Mouse (Mus musculus): Measurements from ENCODE around the gene Lrrfip2.

The Lrrfip2 gene

DNA sequence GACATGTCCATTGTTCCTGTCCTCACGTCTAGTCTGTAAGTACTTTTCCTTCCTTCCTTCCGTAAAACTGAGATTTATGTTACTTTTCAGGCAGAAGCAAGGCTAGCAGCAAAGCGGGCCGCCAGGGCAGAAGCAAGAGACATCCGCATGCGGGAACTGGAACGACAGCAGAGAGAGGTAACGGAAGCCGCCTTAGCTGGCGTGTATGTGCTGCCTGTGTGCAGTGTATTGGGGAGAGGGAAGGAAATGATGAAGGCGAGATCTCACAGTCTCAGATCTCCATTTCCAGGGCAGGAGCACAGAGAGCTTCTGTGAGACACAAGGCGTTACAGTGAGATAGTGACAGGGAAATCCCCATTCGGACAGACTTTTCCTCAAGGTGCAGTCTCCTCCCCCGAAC is 43.8 kb downstream of the Lrrfip2 start:
- DNase-seq (ENCODE audit: low read depth, low spot score): no peak

- DNase-seq (ENCODE audit: low read depth, low spot score): no peak
Observed at GRCm38 (mm10) chr9:111166612-111167011, 49.2 kb downstream of the Lrrfip2 start.

DNA sequence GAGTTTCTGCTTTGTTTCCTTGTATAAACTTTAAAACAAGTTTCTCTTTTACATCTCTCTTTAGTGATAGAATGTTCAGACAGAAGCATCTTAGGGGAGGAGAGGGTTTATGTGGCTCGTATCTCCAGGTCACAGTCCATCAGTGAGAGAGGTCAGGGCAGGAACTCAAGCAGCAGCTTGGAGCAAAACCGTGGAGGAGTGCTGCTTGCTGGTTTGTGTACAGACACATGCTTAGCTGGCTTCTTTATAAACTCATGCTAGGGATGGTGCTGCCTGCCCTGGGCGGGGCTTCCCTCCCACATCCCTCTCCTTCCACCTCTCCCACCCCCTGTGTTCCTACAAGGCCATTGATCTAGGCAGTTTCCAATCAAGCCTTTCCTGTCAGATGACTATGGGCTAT is 53.0 kb downstream of the Lrrfip2 start:
- no peak for DNase-seq (ENCODE audit: low read depth, low spot score)

- no peak for DNase-seq (ENCODE audit: low read depth, low spot score)
Observed at GRCm38 (mm10) chr9:111174071-111174470, 56.7 kb downstream of the Lrrfip2 start.

- no peak for DNase-seq (ENCODE audit: low read depth, low spot score)
Observed at GRCm38 (mm10) chr9:111178971-111179370, 61.6 kb downstream of the Lrrfip2 start.

DNA sequence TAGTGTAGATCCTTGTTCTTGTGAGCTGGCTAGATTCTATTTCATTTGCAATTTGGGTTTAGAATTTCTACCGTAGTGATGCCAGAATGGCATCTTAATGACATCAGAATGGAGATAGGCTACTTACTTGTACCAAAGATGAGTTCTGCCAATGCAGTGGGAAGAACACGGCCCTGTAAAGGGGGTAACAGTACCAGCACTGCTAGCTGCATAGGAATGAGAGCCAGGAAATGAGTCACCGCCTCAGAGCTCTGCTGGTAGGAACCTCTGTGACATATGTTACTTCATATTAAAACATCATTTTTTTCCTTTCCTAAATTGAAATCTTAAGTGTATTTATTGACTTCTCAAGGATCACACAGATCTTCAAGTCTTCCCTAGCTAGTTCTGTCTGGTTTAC is 64.8 kb downstream of the Lrrfip2 start:
- no peak for DNase-seq (ENCODE audit: low read depth, low spot score)

- DNase-seq (ENCODE audit: low read depth, low spot score): no peak
Observed at GRCm38 (mm10) chr9:111184929-111185328, 67.5 kb downstream of the Lrrfip2 start.

DNA sequence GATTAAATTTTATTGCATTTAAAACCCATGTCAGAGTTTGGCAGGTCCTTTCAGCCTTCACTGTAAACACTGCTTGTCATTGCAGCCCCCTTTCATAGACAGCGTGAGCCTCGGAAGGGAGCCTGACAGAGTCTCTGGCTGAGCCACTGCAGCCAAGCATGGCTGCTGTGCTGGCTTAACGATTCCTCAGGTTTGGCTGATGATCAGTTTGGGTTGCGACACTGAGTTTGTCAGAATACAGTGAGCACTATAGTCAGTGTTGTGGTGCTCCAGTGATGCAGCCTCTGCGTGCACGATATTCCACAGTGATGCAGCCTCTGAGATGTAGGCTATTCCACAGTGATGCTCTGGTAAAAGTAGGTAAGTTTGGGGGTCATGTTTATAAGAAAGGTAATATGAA is 69.5 kb downstream of the Lrrfip2 start:
- no peak for DNase-seq (ENCODE audit: low read depth, low spot score)

GRCm38 (mm10) chr9:111188731-111189130 is 71.3 kb downstream of the Lrrfip2 start:
- DNase-seq (ENCODE audit: low read depth, low spot score): no peak

DNA sequence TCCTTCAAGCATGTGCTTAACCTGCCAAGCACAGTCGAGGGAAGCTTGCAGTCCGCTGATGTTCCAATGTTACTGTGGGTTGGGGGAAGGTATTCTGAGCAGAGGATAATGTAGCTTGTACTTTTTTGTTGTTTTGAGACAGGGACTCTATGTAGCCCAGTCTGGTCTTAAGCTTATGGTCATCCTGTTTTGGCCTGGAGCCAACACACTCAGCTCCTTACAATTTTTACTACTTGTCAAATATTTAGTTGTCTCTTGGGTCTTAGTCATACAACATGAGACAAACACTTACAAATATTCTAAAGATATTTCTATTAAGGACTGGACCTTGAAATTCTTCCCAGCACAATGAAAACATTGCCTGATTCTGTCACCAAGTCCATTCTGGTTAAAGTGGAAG is 75.8 kb downstream of the Lrrfip2 start:
- no peak for DNase-seq (ENCODE audit: low read depth, low spot score)

DNA sequence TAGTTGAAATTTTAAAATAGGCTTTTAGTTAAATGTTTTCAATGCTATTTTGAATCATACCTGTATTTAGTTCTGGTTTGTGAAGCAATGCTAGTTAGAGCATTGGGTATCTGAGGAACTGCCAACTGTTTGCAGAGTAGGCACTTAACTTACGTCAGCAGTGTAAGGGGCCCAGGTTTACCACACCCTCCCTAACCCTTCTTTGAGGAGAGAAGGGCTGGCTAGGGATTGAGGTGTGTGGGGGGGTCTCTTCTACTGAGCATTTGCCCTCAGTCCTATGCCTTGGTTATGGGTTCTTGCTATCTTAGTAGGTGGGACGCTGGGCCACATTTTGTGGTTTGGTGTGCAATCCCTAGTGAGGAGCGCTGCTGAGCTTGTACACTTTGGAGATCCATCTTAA is 79.7 kb downstream of the Lrrfip2 start:
- DNase-seq (ENCODE audit: low read depth, low spot score): no peak

DNA sequence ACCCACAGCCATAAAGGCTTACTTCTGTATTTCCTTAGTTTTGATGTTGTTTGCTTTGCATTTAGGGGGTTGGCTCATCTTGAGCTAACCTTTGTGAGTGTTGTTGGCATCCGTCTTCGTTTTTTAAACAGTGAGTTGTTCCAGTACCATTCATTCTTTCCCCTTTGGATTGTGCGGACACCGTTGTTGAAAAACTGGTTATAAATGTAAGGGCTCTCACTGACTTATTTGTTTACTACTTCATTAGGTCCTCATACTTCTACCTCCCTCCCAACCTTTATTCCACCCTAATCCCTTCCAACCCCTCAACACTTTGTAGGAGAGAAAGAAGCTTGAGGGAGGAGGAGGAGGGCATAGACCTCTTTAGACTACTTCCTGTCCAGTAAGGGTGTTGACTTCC is 80.3 kb downstream of the Lrrfip2 start:
- DNase-seq (ENCODE audit: low read depth, low spot score): no peak

GRCm38 (mm10) chr9:111198332-111198731 is 80.9 kb downstream of the Lrrfip2 start:
- DNase-seq (ENCODE audit: low read depth, low spot score): no peak

DNA sequence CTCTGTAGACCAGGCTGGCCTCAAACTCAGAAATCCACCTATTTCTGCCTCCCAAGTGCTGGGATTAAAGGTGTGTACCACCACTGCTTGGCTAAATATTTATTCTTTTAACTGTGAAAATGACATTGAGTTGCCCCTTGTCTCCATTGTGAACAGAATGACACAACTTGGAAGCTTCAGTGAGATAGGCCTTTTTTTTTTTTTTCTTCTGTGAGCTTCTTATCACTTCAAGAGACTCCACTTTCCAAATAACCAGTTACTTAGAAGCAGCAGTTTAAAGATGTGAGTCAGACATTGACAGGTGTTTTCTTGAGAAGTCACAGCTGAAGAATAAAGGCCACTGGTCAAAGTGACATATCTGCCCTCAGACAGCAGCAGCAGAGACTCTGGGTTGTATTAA is 82.8 kb downstream of the Lrrfip2 start:
- DNase-seq (ENCODE audit: low read depth, low spot score): no peak

DNA sequence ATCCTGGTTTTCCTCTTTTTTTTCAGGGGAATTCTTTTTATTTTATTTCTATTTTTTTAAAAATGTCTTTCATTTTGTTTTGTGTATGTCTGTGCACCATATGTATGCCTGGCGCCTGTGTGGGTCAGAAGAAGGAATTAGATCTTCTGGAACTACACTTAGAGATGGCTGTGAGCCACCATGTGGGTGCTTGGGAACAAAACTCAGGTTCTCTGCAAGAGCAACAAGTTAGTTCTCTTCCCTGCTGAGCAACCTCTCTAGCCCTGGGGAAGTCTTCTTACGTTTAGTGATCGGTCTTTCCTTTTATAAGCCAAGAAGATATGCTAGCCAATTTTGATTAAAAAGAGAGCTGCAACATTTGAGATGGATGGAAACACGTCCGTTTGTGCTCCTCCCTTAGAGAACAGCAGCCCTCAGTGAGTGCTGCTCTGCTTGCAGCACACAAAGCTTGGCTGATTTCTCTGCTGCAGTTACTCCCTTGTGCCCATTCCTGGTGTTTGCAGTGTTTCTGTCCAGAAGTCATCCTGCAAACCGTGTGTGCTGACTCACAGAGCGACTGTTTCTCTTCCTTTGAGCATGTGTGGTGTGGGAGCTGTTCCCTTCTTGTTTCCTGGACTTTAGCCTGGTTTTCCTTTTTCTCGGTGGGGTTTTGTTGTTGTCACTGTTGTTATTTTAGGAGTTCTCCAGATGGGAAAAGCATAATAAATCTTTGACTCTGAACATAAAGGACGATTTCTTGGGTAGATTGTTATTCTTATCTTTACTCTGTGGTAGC is 87.4 kb downstream of the Lrrfip2 start:
- DNase-seq (ENCODE audit: low read depth, low spot score): no peak

- DNase-seq (ENCODE audit: low read depth, low spot score): no peak
Observed at GRCm38 (mm10) chr9:111207683-111208082, 90.3 kb downstream of the Lrrfip2 start.

- DNase-seq (ENCODE audit: low read depth, low spot score): no peak
Observed at GRCm38 (mm10) chr9:111208185-111208584, 90.8 kb downstream of the Lrrfip2 start.

- no peak for DNase-seq (ENCODE audit: low read depth, low spot score)
Observed at GRCm38 (mm10) chr9:111209158-111209699, 91.8 kb downstream of the Lrrfip2 start.

DNA sequence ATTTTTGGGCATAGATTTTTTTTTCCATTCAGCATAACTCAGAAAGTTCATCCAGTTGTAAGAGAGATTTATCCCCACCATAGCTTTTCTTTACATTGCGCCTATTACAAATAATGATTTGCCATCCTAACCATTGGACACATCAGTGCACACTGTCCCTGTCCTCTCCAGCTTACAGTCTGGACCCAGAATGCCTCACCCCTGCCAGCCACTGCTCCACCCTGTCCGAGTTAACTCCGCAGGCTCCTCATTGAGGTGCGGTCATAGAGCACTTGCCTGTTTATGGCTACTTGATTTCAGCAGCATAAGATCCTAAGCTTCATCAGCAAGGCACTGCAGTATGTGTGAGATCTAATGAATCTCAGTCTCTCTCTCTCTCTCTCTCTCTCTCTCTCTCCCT is 93.0 kb downstream of the Lrrfip2 start:
- no peak for DNase-seq (ENCODE audit: low read depth, low spot score)

GRCm38 (mm10) chr9:111211122-111212041 is 94.0 kb downstream of the Lrrfip2 start:
- DNase-seq (ENCODE audit: low read depth, low spot score): no peak

GRCm38 (mm10) chr9:111213501-111213900 is 96.1 kb downstream of the Lrrfip2 start:
- DNase-seq (ENCODE audit: low read depth, low spot score): no peak

GRCm38 (mm10) chr9:111216424-111216823 is 99.0 kb downstream of the Lrrfip2 start:
- no peak for DNase-seq (ENCODE audit: low read depth, low spot score)

All from embryo, embryonic 11.5 days (tissue).